Mouse (Mus musculus) MEL (cell line): ENCODE data around the gene Tpm4. TPM values are rescaled to one million over a fixed set of nuclear protein-coding genes. Genes with fewer than 3 reads are reported as not detected.

ENCODE experiments used
- DNase-seq: peaks from one replicate; pipeline ENCODE4 v3.0.0; 2011; ENCODE audit warnings: low read depth, low spot score
- H3K27ac ChIP-seq: 2 replicates; pipeline ENCODE4 v1.5.1; 2012; ENCODE audit warnings: low read depth, mild to moderate bottlenecking, control low read depth, low read length, moderate library complexity; ENCODE audit not compliant: control insufficient read depth
- H3K27me3 ChIP-seq, 2 experiments: fragments of 150-350 bp in 1 of 2; sonication (generic) in 1 of 2; 2 replicates each; pipeline ENCODE4 v1.6.1; 2012; ENCODE audit warnings: low read length in 2 of 2, mild to moderate bottlenecking in 2 of 2, improper control_type of control experiment in 1 of 2, moderate library complexity in 1 of 2; ENCODE audit not compliant: insufficient read depth in 2 of 2, control insufficient read depth in 1 of 2
- H3K36me3 ChIP-seq, 2 experiments: 2 replicates each; pipeline ENCODE4 v1.6.1; 2012 to 2014; ENCODE audit warnings: low read length in 2 of 2, improper control_type of control experiment in 1 of 2, inconsistent platforms in 1 of 2, mild to moderate bottlenecking in 1 of 2; ENCODE audit not compliant: insufficient read depth in 2 of 2, control insufficient read depth in 1 of 2
- H3K4me1 ChIP-seq, 2 experiments: fragments of 150-350 bp in 1 of 2; sonication (generic) in 1 of 2; 2 replicates each; pipeline ENCODE4 v1.6.1; 2012; ENCODE audit warnings: low read length in 2 of 2, improper control_type of control experiment in 1 of 2, mild to moderate bottlenecking in 1 of 2; ENCODE audit not compliant: insufficient read depth in 2 of 2, control insufficient read depth in 1 of 2
- H3K4me3 ChIP-seq, 2 experiments: fragments of 150-350 bp in 1 of 2; sonication (generic) in 1 of 2; 2 replicates each; pipeline ENCODE4 v1.5.1; 2012; ENCODE audit warnings: low read depth in 2 of 2, low read length in 2 of 2, mild to moderate bottlenecking in 2 of 2, moderate library complexity in 2 of 2, control low read depth in 1 of 2, improper control_type of control experiment in 1 of 2; ENCODE audit not compliant: control insufficient read depth in 1 of 2, insufficient read depth in 1 of 2
- H3K79me2 ChIP-seq: 2 replicates; pipeline ENCODE4 v1.6.1; 2012; ENCODE audit warnings: mild to moderate bottlenecking, low read length, moderate library complexity; ENCODE audit not compliant: control insufficient read depth, poor library complexity, insufficient read depth
- H3K9ac ChIP-seq: 2 replicates; pipeline ENCODE4 v1.6.1; 2012; ENCODE audit warnings: low read depth, mild to moderate bottlenecking, control low read depth, low read length, moderate library complexity; ENCODE audit not compliant: control insufficient read depth, poor library complexity, severe bottlenecking
- H3K9me3 ChIP-seq: fragments of 150-350 bp; sonication (generic); replicated peaks from 2 replicates; pipeline ENCODE4 v1.6.1; 2012; ENCODE audit warnings: mild to moderate bottlenecking, low read length, improper control_type of control experiment, moderate library complexity; ENCODE audit not compliant: insufficient read depth
- BHLHE40 ChIP-seq: IDR thresholded peaks from 2 replicates; pipeline ENCODE4 v1.6.1; 2012; ENCODE audit warnings: low read depth, mild to moderate bottlenecking, inconsistent platforms, low read length, improper control_type of control experiment, borderline replicate concordance
- CHD1 ChIP-seq: IDR thresholded peaks from 2 replicates; pipeline ENCODE4 v1.6.1; 2012; ENCODE audit warnings: low read depth, mild to moderate bottlenecking, inconsistent platforms, low read length, improper control_type of control experiment
- CHD2 ChIP-seq: IDR thresholded peaks from 2 replicates; pipeline ENCODE4 v1.6.1; 2011; ENCODE audit warnings: low read length, improper control_type of control experiment
- E2F4 ChIP-seq: IDR thresholded peaks from 2 replicates; pipeline ENCODE4 v1.6.1; 2011; ENCODE audit warnings: low read depth, low read length, improper control_type of control experiment, borderline replicate concordance
- ELF1 ChIP-seq: IDR thresholded peaks from 2 replicates; pipeline ENCODE4 v1.6.1; 2014; ENCODE audit warnings: low read depth, mild to moderate bottlenecking, inconsistent platforms, low read length, improper control_type of control experiment, moderate library complexity
- ETS1 ChIP-seq: IDR thresholded peaks from 2 replicates; pipeline ENCODE4 v1.6.1; 2012; ENCODE audit warnings: low read depth, mild to moderate bottlenecking, inconsistent platforms, low read length, improper control_type of control experiment, moderate library complexity
- GATA1 ChIP-seq: IDR thresholded peaks from 2 replicates; pipeline ENCODE4 v1.6.1; 2011; ENCODE audit warnings: low read depth, low read length, improper control_type of control experiment
- JUND ChIP-seq: IDR thresholded peaks from 2 replicates; pipeline ENCODE4 v1.6.1; 2011; ENCODE audit warnings: low read depth, mild to moderate bottlenecking, improper control_type of control experiment, low read length
- KAT2A ChIP-seq: conservative IDR thresholded peaks from 2 replicates; pipeline ENCODE4 v1.6.1; 2012; ENCODE audit warnings: low read depth, low read length, improper control_type of control experiment, inconsistent platforms
- MAFK ChIP-seq: IDR thresholded peaks from 2 replicates; pipeline ENCODE4 v1.6.1; 2011; ENCODE audit warnings: low read depth, mild to moderate bottlenecking, low read length, improper control_type of control experiment, borderline replicate concordance
- MAX ChIP-seq: IDR thresholded peaks from 2 replicates; pipeline ENCODE4 v1.6.1; 2011; ENCODE audit warnings: low read length, improper control_type of control experiment
- MAZ ChIP-seq: IDR thresholded peaks from 2 replicates; pipeline ENCODE4 v1.6.1; 2012; ENCODE audit warnings: low read depth, mild to moderate bottlenecking, inconsistent platforms, low read length, improper control_type of control experiment
- MYB ChIP-seq: IDR thresholded peaks from 2 replicates; pipeline ENCODE4 v1.6.1; 2011; ENCODE audit warnings: mild to moderate bottlenecking, low read depth, low read length, improper control_type of control experiment
- MYC ChIP-seq: IDR thresholded peaks from 2 replicates; pipeline ENCODE4 v1.6.1; 2011; ENCODE audit warnings: low read depth, mild to moderate bottlenecking, low read length, improper control_type of control experiment, moderate library complexity
- NRF1 ChIP-seq: IDR thresholded peaks from 2 replicates; pipeline ENCODE4 v1.6.1; 2014; ENCODE audit warnings: low read depth, mild to moderate bottlenecking, inconsistent platforms, low read length, improper control_type of control experiment, moderate library complexity; ENCODE audit not compliant: poor library complexity, insufficient read depth, severe bottlenecking
- POLR2A ChIP-seq, 2 experiments: IDR thresholded peaks; 2 replicates each; pipeline ENCODE4 v1.6.1; 2011 to 2012; ENCODE audit warnings: low read length in 2 of 2, mild to moderate bottlenecking in 2 of 2, control low read depth in 1 of 2, improper control_type of control experiment in 1 of 2, low read depth in 1 of 2, moderate library complexity in 1 of 2; ENCODE audit not compliant: control insufficient read depth in 1 of 2, insufficient read depth in 1 of 2, poor library complexity in 1 of 2
- POLR2AphosphoS5 ChIP-seq: IDR thresholded peaks from 2 replicates; pipeline ENCODE4 v1.6.1; 2012; ENCODE audit warnings: low read depth, borderline replicate concordance, mild to moderate bottlenecking, inconsistent platforms, low read length, moderate library complexity, mixed read lengths
- RAD21 ChIP-seq: IDR thresholded peaks from 2 replicates; pipeline ENCODE4 v1.6.1; 2011; ENCODE audit warnings: mild to moderate bottlenecking, low read depth, low read length, improper control_type of control experiment
- RCOR1 ChIP-seq: IDR thresholded peaks from 2 replicates; pipeline ENCODE4 v1.6.1; 2012; ENCODE audit warnings: low read depth, mild to moderate bottlenecking, inconsistent platforms, low read length, improper control_type of control experiment
- SIN3A ChIP-seq: IDR thresholded peaks from 2 replicates; pipeline ENCODE4 v1.6.1; 2012; ENCODE audit warnings: low read length, improper control_type of control experiment, inconsistent platforms
- TBP ChIP-seq: IDR thresholded peaks from 2 replicates; pipeline ENCODE4 v1.8.0; 2011; ENCODE audit warnings: low read depth, low read length, improper control_type of control experiment
- TCF12 ChIP-seq: IDR thresholded peaks from 2 replicates; pipeline ENCODE4 v1.6.1; 2014; ENCODE audit warnings: low read depth, mild to moderate bottlenecking, inconsistent platforms, low read length, improper control_type of control experiment, moderate library complexity
- USF1 ChIP-seq: IDR thresholded peaks from 2 replicates; pipeline ENCODE4 v1.6.1; 2014; ENCODE audit warnings: low read depth, mild to moderate bottlenecking, inconsistent platforms, low read length, improper control_type of control experiment, moderate library complexity
- USF2 ChIP-seq, 2 experiments: IDR thresholded peaks; 2 replicates each; pipeline ENCODE4 v1.6.1; 2011 to 2012; ENCODE audit warnings: improper control_type of control experiment in 2 of 2, low read length in 2 of 2, borderline replicate concordance in 1 of 2, inconsistent platforms in 1 of 2, low read depth in 1 of 2, mild to moderate bottlenecking in 1 of 2; ENCODE audit not compliant: insufficient read depth in 1 of 2
- ZC3H11A ChIP-seq: IDR thresholded peaks from 2 replicates; pipeline ENCODE4 v1.6.1; 2012; ENCODE audit warnings: low read depth, mild to moderate bottlenecking, inconsistent platforms, low read length, improper control_type of control experiment
- ZMIZ1 ChIP-seq: IDR thresholded peaks from 2 replicates; pipeline ENCODE4 v1.6.1; 2012; ENCODE audit warnings: low read depth, mild to moderate bottlenecking, inconsistent platforms, low read length, improper control_type of control experiment, moderate library complexity
- polyA plus RNA-seq, 2 experiments: library from polyadenylated mRNA; stranded (reverse) in 1 of 2; unstranded in 1 of 2; fragments of >175 nt in 1 of 2; fragments of >200 nt in 1 of 2; gene quantifications; 2 replicates each; pipeline versions ENCODE4 v1.2.1 to v1.2.4; 2012; ENCODE audit warnings: low replicate concordance in 2 of 2, low read depth in 1 of 2; ENCODE audit not compliant: insufficient read length in 2 of 2, insufficient read depth in 1 of 2, missing spikeins in 1 of 2
- total RNA-seq: library from RNA; depleted of rRNA; stranded (reverse); fragments of 300-350 nt; gene quantifications from 2 replicates; pipeline ENCODE4 v1.2.3, GENCODE M21; 2012

Gene Tpm4
- total and polyA plus RNA-seq, 3 experiments, result 0.12 to 0.36 TPM; not detected in 1

- no peaks in the 10 kb centered on the region for H3K79me2 ChIP-seq
- no peak overlapping the region for H3K4me3 ChIP-seq
- H3K4me1 ChIP-seq, result no peaks in the 10 kb centered on the region
- no peaks in the 10 kb centered on the region for H3K36me3 ChIP-seq
- DNase-seq, result no peak
- H3K27ac ChIP-seq, result no peak overlapping the region
- TF ChIP-seq TBP, result no peak
- TF ChIP-seq USF1, result no peak
- TF ChIP-seq CHD2, result no peak
- no peak for TF ChIP-seq ZMIZ1
- no peak for TF ChIP-seq ZC3H11A
- no peak for TF ChIP-seq CHD1
- no peak for TF ChIP-seq GATA1
- TF ChIP-seq MAX, result no peak
- TF ChIP-seq SIN3A, result no peak
- no peak for TF ChIP-seq MAZ
- no peak for TF ChIP-seq ELF1
- TF ChIP-seq MAFK, result no peak
- TF ChIP-seq MYC, result no peak
- TF ChIP-seq USF2 (IDR thresholded peaks at IDR 0.05; ENCODE audit: borderline replicate concordance in 1 of 2, insufficient read depth in 1 of 2, low read depth in 1 of 2, low read length in 2 of 2), result no peak
- no peak for TF ChIP-seq E2F4
- TF ChIP-seq NRF1, result no peak
- no peak for TF ChIP-seq ETS1
- no peaks in the 10 kb centered on the region for H3K9me3 ChIP-seq
- no peak overlapping the region for H3K9ac ChIP-seq
- no peaks in the 10 kb centered on the region; a peak in 1 of 4 replicates for H3K27me3 ChIP-seq
These were observed 6.9 kb upstream of the Tpm4 start for GRCm38 (mm10) chr8:72127834-72128233.

GRCm38 (mm10) chr8:72131251-72131650, 3.5 kb upstream of the Tpm4 start:
- DNase-seq, result no peak
- TF ChIP-seq JUND, result no peak
- TF ChIP-seq USF2 (IDR thresholded peaks at IDR 0.05; ENCODE audit: borderline replicate concordance in 1 of 2, insufficient read depth in 1 of 2, low read depth in 1 of 2, low read length in 2 of 2), result no peak
- TF ChIP-seq ZC3H11A, result no peak
- TF ChIP-seq KAT2A, result no peak
- no peak for TF ChIP-seq GATA1
- no peak for TF ChIP-seq TCF12
- no peak for TF ChIP-seq POLR2AphosphoS5
- TF ChIP-seq MYB, result no peak
- TF ChIP-seq ZMIZ1, result no peak
- no peak for TF ChIP-seq TBP
- no peak for TF ChIP-seq POLR2A (IDR thresholded peaks at IDR 0.05; ENCODE audit: control insufficient read depth in 1 of 2, insufficient read depth in 1 of 2, low read depth in 1 of 2, low read length in 2 of 2, poor library complexity in 1 of 2)
- TF ChIP-seq NRF1, result no peak
- no peak for TF ChIP-seq MAX
- no peak for TF ChIP-seq RCOR1
- TF ChIP-seq BHLHE40, result no peak
- no peak for TF ChIP-seq RAD21
- TF ChIP-seq CHD2, result no peak
- H3K36me3 ChIP-seq, result no peaks in the 10 kb centered on the region
- no peaks in the 10 kb centered on the region; a peak in 1 of 4 replicates for H3K27me3 ChIP-seq
- H3K27ac ChIP-seq, result no peak overlapping the region
- H3K9ac ChIP-seq, result no peak overlapping the region
- no peaks in the 10 kb centered on the region for H3K9me3 ChIP-seq
- no peak overlapping the region for H3K4me3 ChIP-seq
- no peaks in the 10 kb centered on the region for H3K79me2 ChIP-seq
- H3K4me1 ChIP-seq, result no peaks in the 10 kb centered on the region
